Mouse (Mus musculus) myocyte (in vitro differentiated cells): ENCODE measurements around the gene Lefty1.

ENCODE experiments used
- CEBPB ChIP-seq: IDR thresholded peaks from 2 replicates; pipeline ENCODE4 v1.6.1; 2011; ENCODE audit warnings: mild to moderate bottlenecking, moderate library complexity; ENCODE audit not compliant: poor library complexity, insufficient read depth, severe bottlenecking
- E2F4 ChIP-seq: IDR thresholded peaks from one replicate; pipeline ENCODE4 v1.6.1; 2011; ENCODE audit warnings: mild to moderate bottlenecking, control low read depth, moderate library complexity; ENCODE audit not compliant: insufficient read depth
- MAX ChIP-seq: IDR thresholded peaks from one replicate; pipeline ENCODE4 v1.6.1; 2011; ENCODE audit warnings: low read depth, mild to moderate bottlenecking, control low read depth
- MYOD1 ChIP-seq, 3 experiments: IDR thresholded peaks; one replicate each; pipeline ENCODE4 v1.6.1; 2011; ENCODE audit warnings: control low read depth in 2 of 3, low read depth in 2 of 3, mild to moderate bottlenecking in 2 of 3, moderate library complexity in 1 of 3; ENCODE audit not compliant: insufficient read length in 2 of 3, control insufficient read depth in 1 of 3
- MYOG ChIP-seq, 3 experiments: IDR thresholded peaks; one replicate each; pipeline ENCODE4 v1.6.1; 2011; ENCODE audit warnings: control low read depth in 2 of 3, low read depth in 2 of 3, mild to moderate bottlenecking in 2 of 3; ENCODE audit not compliant: insufficient read length in 2 of 3, control insufficient read depth in 1 of 3, insufficient read depth in 1 of 3
- POLR2A ChIP-seq: IDR thresholded peaks from one replicate; pipeline ENCODE4 v1.6.1; 2011; ENCODE audit warnings: low read depth, mild to moderate bottlenecking, control low read depth, moderate library complexity; ENCODE audit not compliant: insufficient read length
- POLR2AphosphoS2 ChIP-seq: IDR thresholded peaks from one replicate; pipeline ENCODE4 v1.6.1; 2011; ENCODE audit warnings: low read depth, control low read depth; ENCODE audit not compliant: insufficient read length
- SRF ChIP-seq: IDR thresholded peaks from one replicate; pipeline ENCODE4 v1.6.1; 2011; ENCODE audit warnings: low read depth; ENCODE audit not compliant: control insufficient read depth, insufficient read length
- TCF12 ChIP-seq: IDR thresholded peaks from one replicate; pipeline ENCODE4 v1.6.1; 2011; ENCODE audit warnings: mild to moderate bottlenecking, control low read depth; ENCODE audit not compliant: poor library complexity, insufficient read depth, severe bottlenecking
- TCF3 ChIP-seq: IDR thresholded peaks from one replicate; pipeline ENCODE4 v1.6.1; 2011; ENCODE audit warnings: low read depth, control low read depth; ENCODE audit not compliant: insufficient read length
- USF1 ChIP-seq: IDR thresholded peaks from one replicate; pipeline ENCODE4 v1.6.1; 2011; ENCODE audit warnings: low read depth, mild to moderate bottlenecking, control low read depth, moderate library complexity

DNA sequence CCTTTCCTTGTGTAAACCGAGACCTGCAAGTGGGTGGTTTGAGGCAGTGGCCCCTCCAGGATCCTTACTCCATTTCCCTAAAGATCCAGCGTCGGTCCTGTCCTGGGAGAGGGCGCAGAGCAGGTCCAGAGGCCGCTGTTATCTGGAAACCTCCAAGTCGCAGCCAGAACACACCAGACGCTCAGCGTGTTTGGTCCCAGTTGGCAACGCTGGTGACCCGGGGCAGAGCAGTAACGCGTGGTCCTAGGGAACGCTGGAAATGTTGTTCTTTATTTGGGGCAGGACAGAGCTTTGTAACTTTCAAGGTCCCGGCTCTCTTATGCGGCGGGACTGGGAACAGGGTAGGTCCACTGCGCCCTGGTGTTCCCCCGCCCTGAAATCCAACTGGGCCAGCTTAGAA, 6.9 kb downstream of the Lefty1 start:
- TF ChIP-seq POLR2AphosphoS2 (no peak), POLR2A (no peak), TCF12 (no peak), MAX (no peak), E2F4 (no peak), TCF3 (no peak), CEBPB (no peak), MYOD1 (IDR thresholded peaks at IDR 0.05; ENCODE audit: control insufficient read depth in 1 of 3, insufficient read length in 2 of 3, low read depth in 2 of 3) (no peak), MYOG (IDR thresholded peaks at IDR 0.05; ENCODE audit: control insufficient read depth in 1 of 3, insufficient read depth in 1 of 3, insufficient read length in 2 of 3, low read depth in 2 of 3) (no peak), SRF (no peak), USF1 (no peak)
